Mouse (Mus musculus) kidney, postnatal 0 days (tissue): Measurements from ENCODE around the gene Myo18b. TPM values are rescaled to one million over a fixed set of nuclear protein-coding genes. Genes with fewer than 3 reads are reported as not detected.

Experiments used
- ATAC-seq: fragments of 200-750 bp; cut with Nextera tagmentation; replicated peaks from 2 replicates; pipeline ENCODE4 v1.8.0; 2017; ENCODE audit warnings: low read depth, moderate number of reproducible peaks, moderate TSS enrichment, moderate library complexity; ENCODE audit not compliant: low FRiP score
- DNase-seq: peaks from one replicate; pipeline ENCODE4 v3.0.0-alpha.2; 2016; ENCODE audit warnings: low spot score
- H3K27ac ChIP-seq: fragments of 300-500 bp; sonication (generic); 2 replicates; pipeline ENCODE4 v1.5.1; 2014; ENCODE audit warnings: mild to moderate bottlenecking
- H3K27me3 ChIP-seq: fragments of 300-500 bp; sonication (generic); 2 replicates; pipeline ENCODE4 v1.6.1; 2014; ENCODE audit warnings: low read length, mixed read lengths; ENCODE audit not compliant: insufficient read depth
- H3K36me3 ChIP-seq: fragments of 300-500 bp; sonication (generic); 2 replicates; pipeline ENCODE4 v1.6.1; 2014; ENCODE audit warnings: low read length, mixed read lengths; ENCODE audit not compliant: insufficient read depth
- H3K4me1 ChIP-seq: fragments of 300-500 bp; sonication (generic); replicated peaks from 2 replicates; pipeline ENCODE4 v1.6.1; 2014; ENCODE audit warnings: antibody characterized with exemption, low read length, mixed read lengths; ENCODE audit not compliant: insufficient read depth
- H3K4me2 ChIP-seq: fragments of 300-500 bp; sonication (generic); 2 replicates; pipeline ENCODE4 v1.6.1; 2014; ENCODE audit warnings: mild to moderate bottlenecking, low read length, moderate library complexity, mixed read lengths
- H3K4me3 ChIP-seq: fragments of 300-500 bp; sonication (generic); replicated peaks from 2 replicates; pipeline ENCODE4 v1.5.1; 2014; ENCODE audit warnings: low read depth, low read length
- H3K9ac ChIP-seq: fragments of 300-500 bp; sonication (generic); 2 replicates; pipeline ENCODE4 v1.6.1; 2014; ENCODE audit warnings: low read depth, low read length
- H3K9me3 ChIP-seq: fragments of 300-500 bp; sonication (generic); replicated peaks from 2 replicates; pipeline ENCODE4 v1.6.1; 2016; ENCODE audit warnings: low read length, inconsistent platforms, mixed read lengths
- CTCF ChIP-seq: IDR thresholded peaks from 2 replicates; pipeline ENCODE4 v1.5.1; 2016; ENCODE audit warnings: antibody characterized with exemption, low read depth, mild to moderate bottlenecking, moderate library complexity
- WGBS: fragments of 180-500 bp; shearing (Covaris S2); extraction: QIAGEN DNeasy Blood & Tissue Kit; methylation state at CpG from one replicate; pipeline ENCODE4 v1.1.7; 2014; 5-methylcytosine and 5-hydroxymethylcytosine counted together
- polyA plus RNA-seq: library from polyadenylated mRNA; unstranded; fragments of >200 nt; fragmentation: Nextera tagmentation; extraction: Ambion mirVana; gene quantifications from 2 replicates; pipeline ENCODE4 v1.2.1, GENCODE M21; 2015

The Myo18b gene
- polyA plus RNA-seq = 0.08 and 0.13 TPM in 2 replicates

GRCm38 (mm10) chr5:112895674-112896654 is at the start of gene Myo18b:
Gene Myo18b (minus strand): TSS chr5:112896362.
- WGBS = 77% methylated on average over 17 of the region's 17 CpGs
- no peak for DNase-seq
- Histone ChIP-seq H3K9me3 (no peaks in the 10 kb centered on the region), H3K4me3 (no peak within 1 kb of the TSS), H3K27ac (no peak within 1 kb of the TSS), H3K36me3 (no peaks in the 10 kb centered on the region), H3K4me1 (no peaks in the 10 kb centered on the region), H3K27me3 (no peaks in the 10 kb centered on the region), H3K9ac (no peak within 1 kb of the TSS), H3K4me2 (no peak within 1 kb of the TSS)
- no peak for TF ChIP-seq CTCF
- ATAC-seq = no peak

- H3K4me3 ChIP-seq = no peak overlapping the region
- no peaks in the 10 kb centered on the region for H3K4me1 ChIP-seq
- no peak for DNase-seq
- H3K27me3 ChIP-seq = no peaks in the 10 kb centered on the region
- WGBS = 44% methylated on average over 7 of the region's 7 CpGs
- no peak for TF ChIP-seq CTCF
- H3K9ac ChIP-seq = no peak overlapping the region
- H3K36me3 ChIP-seq = no peaks in the 10 kb centered on the region
- no peak for ATAC-seq
- no peaks in the 10 kb centered on the region for H3K9me3 ChIP-seq
- H3K4me2 ChIP-seq = no peak overlapping the region
- no peak overlapping the region for H3K27ac ChIP-seq
These were observed 49.8 kb upstream of the Myo18b start for GRCm38 (mm10) chr5:112945925-112946324.

GRCm38 (mm10) chr5:112942244-112942643 is 46.1 kb upstream of the Myo18b start:
- H3K27me3 ChIP-seq = no peaks in the 10 kb centered on the region
- WGBS = 51% methylated on average over 7 of the region's 7 CpGs
- DNase-seq (no peak), ATAC-seq (no peak)
- H3K4me2 ChIP-seq = no peak overlapping the region
- no peaks in the 10 kb centered on the region for H3K4me1 ChIP-seq
- H3K9me3 ChIP-seq = no peaks in the 10 kb centered on the region
- H3K9ac ChIP-seq = no peak overlapping the region
- no peak for TF ChIP-seq CTCF
- H3K4me3 ChIP-seq = no peak overlapping the region
- H3K36me3 ChIP-seq = no peaks in the 10 kb centered on the region
- no peak overlapping the region for H3K27ac ChIP-seq

- H3K4me2 ChIP-seq = no peak overlapping the region
- H3K27ac ChIP-seq = no peak overlapping the region
- no peaks in the 10 kb centered on the region for H3K27me3 ChIP-seq
- no peak for DNase-seq
- H3K36me3 ChIP-seq = no peaks in the 10 kb centered on the region
- H3K9me3 ChIP-seq = no peaks in the 10 kb centered on the region
- TF ChIP-seq CTCF = no peak
- H3K4me3 ChIP-seq = no peak overlapping the region
- no peak overlapping the region for H3K9ac ChIP-seq
- 93% methylated on average over 12 of the region's 12 CpGs for WGBS
- H3K4me1 ChIP-seq = no peaks in the 10 kb centered on the region
- ATAC-seq = no peak
These were observed 44.8 kb upstream of the Myo18b start for GRCm38 (mm10) chr5:112941001-112941400.

- Histone ChIP-seq H3K9ac (no peak overlapping the region), H3K4me1 (no peaks in the 10 kb centered on the region), H3K9me3 (no peaks in the 10 kb centered on the region), H3K36me3 (no peaks in the 10 kb centered on the region), H3K27me3 (no peaks in the 10 kb centered on the region), H3K4me3 (no peak overlapping the region), H3K27ac (no peak overlapping the region), H3K4me2 (no peak overlapping the region)
- ATAC-seq (no peak), DNase-seq (no peak)
- WGBS = 80% methylated on average over 10 of the region's 10 CpGs
- no peak for TF ChIP-seq CTCF
These were observed 40.5 kb upstream of the Myo18b start for GRCm38 (mm10) chr5:112936632-112937031.

GRCm38 (mm10) chr5:112935436-112935835 is 39.3 kb upstream of the Myo18b start:
- H3K4me3 ChIP-seq = no peak overlapping the region
- H3K36me3 ChIP-seq = no peaks in the 10 kb centered on the region
- ATAC-seq (no peak), DNase-seq (no peak)
- H3K27ac ChIP-seq = no peak overlapping the region
- no peak overlapping the region for H3K4me2 ChIP-seq
- WGBS = 84% methylated on average over 8 of the region's 8 CpGs
- no peaks in the 10 kb centered on the region for H3K4me1 ChIP-seq
- no peaks in the 10 kb centered on the region for H3K9me3 ChIP-seq
- no peak for TF ChIP-seq CTCF
- H3K27me3 ChIP-seq = no peaks in the 10 kb centered on the region
- H3K9ac ChIP-seq = no peak overlapping the region
